Mouse (Mus musculus): ENCODE measurements around the gene Dclk1.

DNA sequence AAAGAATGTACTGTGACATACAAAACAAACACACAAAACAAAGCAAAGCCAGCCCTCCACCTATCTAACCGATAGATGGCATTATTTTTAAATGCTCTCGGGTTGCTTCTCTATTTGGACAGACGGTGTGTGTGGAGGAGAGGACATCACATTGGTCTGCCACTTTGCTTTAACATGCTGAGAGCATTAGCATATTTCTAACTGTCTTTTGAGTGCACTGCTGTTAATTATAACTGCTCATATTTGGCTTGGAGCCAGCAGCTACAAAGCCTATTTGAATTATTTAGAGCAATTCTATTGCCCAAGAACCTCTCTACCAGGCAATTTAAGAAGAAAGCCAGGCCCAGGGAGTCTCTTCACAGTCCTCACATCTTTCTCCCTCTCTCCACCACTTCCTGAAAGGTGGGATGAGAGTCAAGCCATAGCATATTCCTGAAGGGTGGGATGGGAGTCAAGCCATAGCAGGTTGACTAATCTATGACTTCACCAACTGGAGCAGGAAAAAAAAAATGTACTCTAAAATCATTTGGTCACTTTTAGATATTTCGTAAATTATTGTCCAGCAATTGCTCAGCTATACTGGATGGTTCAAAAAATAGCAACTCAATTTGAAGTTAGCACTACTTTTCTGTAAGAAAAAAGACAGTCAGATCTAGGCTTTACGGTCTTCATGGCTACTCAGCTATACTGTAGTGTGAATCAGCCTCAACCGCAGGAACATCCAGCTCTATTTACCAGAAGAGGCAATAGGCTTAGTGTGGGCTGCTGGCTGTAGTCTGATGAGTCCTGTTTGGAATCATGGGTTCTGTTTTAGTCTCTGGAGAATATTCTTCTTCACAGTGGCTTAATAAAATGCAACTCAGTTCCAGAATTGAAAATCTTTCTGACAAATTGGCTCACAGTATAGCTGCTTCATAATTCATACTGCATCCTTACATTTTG lies 155.9 kb downstream of the Dclk1 start:
- no peak for TF ChIP-seq CTCF (conservative IDR thresholded peaks at IDR 0.05; ENCODE audit: insufficient read depth, insufficient read length, low read depth, low read length)
- no peak for TF ChIP-seq POLR2A (IDR thresholded peaks at IDR 0.05; ENCODE audit: low read depth, low read length)

All from kidney, adult 2 months (tissue).